Comparison of ENCODE assay signal across 8 mouse cellular contexts in the genomic region with DNA sequence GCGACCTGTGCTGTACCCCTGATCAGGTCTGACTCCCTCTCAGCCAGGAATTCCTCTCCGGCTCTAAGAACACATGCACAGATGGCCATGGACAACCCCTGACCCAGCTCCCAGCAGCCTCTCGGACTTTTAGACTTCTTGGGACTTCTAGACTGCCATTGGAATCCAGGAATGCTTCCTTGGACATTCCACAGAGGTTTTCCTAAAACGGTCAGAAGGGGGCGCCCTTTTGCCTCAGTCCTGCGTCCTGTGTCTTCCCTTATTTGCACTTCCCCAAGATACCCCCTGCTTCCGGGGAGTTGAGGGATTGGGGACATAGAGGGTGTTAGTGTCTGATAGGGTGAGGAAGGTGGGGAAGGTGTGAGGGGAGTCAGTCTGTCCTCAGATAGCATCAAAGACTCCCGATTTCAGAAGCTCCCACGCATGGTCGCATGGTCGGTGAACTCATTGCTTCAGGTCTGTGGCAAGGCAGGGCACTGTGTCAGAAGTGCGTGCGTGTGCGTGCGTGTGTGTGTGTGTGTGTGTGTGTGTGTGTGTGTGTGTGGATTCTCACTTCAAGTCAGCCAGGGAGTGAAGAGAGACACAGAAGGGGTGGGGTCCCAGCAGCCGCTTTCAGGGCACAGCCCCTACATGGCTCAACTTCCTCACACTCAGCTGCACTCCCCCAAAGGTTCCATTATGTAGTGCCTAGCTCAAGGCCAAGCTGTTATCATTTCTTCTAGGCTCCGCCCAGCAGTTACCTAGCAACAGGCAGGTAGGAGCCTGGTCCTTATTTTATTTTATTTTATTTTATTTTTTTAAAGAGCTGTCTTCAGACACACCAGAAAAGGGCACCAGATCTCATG. TPM values are rescaled to one million over a fixed set of nuclear protein-coding genes. Genes with fewer than 3 reads are reported as not detected.
DNase-seq lines count a peak whose midpoint lies in the region; ATAC-seq lines count a peak whose summit lies in the region.

No protein-coding gene starts in this region.

- H3K4me2 ChIP-seq in hindbrain, embryonic 14.5 days (replicated peaks): no peak overlapping the region
- no peak overlapping the region for H3K4me2 ChIP-seq in heart, embryonic 12.5 days
- H3K4me2 ChIP-seq in limb, embryonic 12.5 days: no peak overlapping the region

- no peaks in the 10 kb centered on the region for H3K9me3 ChIP-seq in hindbrain, embryonic 10.5 days
- no peaks in the 10 kb centered on the region for H3K9me3 ChIP-seq in hindbrain, embryonic 14.5 days (ENCODE audit: control insufficient read depth, low read length)
- no peaks in the 10 kb centered on the region for H3K9me3 ChIP-seq in heart, embryonic 12.5 days (replicated peaks)
- H3K9me3 ChIP-seq in limb, embryonic 12.5 days: peaks cover 2% of the 10 kb centered on the region; the same call in 1 of the 2 replicates

- H3K9ac ChIP-seq in hindbrain, embryonic 14.5 days: no peak overlapping the region
- no peak overlapping the region for H3K9ac ChIP-seq in heart, embryonic 12.5 days
- no peak overlapping the region for H3K9ac ChIP-seq in limb, embryonic 12.5 days (replicated peaks)

- 79% methylated on average over 17 of the region's 17 CpGs for WGBS in hindbrain, embryonic 10.5 days
- WGBS in hindbrain, embryonic 14.5 days: 81% methylated on average over 17 of the region's 17 CpGs
- 60% methylated on average over 17 of the region's 17 CpGs for WGBS in heart, embryonic 12.5 days
- WGBS in limb, embryonic 12.5 days: 66% methylated on average over 17 of the region's 17 CpGs

- no peak; the same call in 1 of the 2 replicates for ATAC-seq in hindbrain, embryonic 14.5 days (ENCODE audit: low FRiP score)
- ATAC-seq in heart, embryonic 12.5 days (ENCODE audit: insufficient number of reproducible peaks, low FRiP score): peak; percentile 23; the same call in 1 of the 2 replicates
- ATAC-seq in limb, embryonic 12.5 days (ENCODE audit: insufficient number of reproducible peaks, insufficient read depth, low FRiP score, low TSS enrichment, low read depth): peak; percentile 71

- H3K27me3 ChIP-seq in hindbrain, embryonic 10.5 days (ENCODE audit: insufficient read depth, poor library complexity, severe bottlenecking): no peaks in the 10 kb centered on the region
- no peaks in the 10 kb centered on the region for H3K27me3 ChIP-seq in hindbrain, embryonic 14.5 days (ENCODE audit: control insufficient read depth, insufficient read depth, low read length)
- H3K27me3 ChIP-seq in heart, embryonic 12.5 days (replicated peaks): no peaks in the 10 kb centered on the region
- H3K27me3 ChIP-seq in limb, embryonic 12.5 days: no peaks in the 10 kb centered on the region

- peaks cover 6% of the 10 kb centered on the region; the same call in 1 of the 2 replicates for H3K4me1 ChIP-seq in hindbrain, embryonic 10.5 days (replicated peaks)
- no peaks in the 10 kb centered on the region; the same call in 1 of the 2 replicates for H3K4me1 ChIP-seq in hindbrain, embryonic 14.5 days (replicated peaks; ENCODE audit: control insufficient read depth, insufficient read depth, low read length)
- peaks cover 25% of the 10 kb centered on the region for H3K4me1 ChIP-seq in heart, embryonic 12.5 days (replicated peaks)
- H3K4me1 ChIP-seq in limb, embryonic 12.5 days (replicated peaks): no peaks in the 10 kb centered on the region

- no peaks in the 10 kb centered on the region for H3K36me3 ChIP-seq in hindbrain, embryonic 10.5 days
- H3K36me3 ChIP-seq in hindbrain, embryonic 14.5 days (replicated peaks; ENCODE audit: control insufficient read depth, insufficient read depth): no peaks in the 10 kb centered on the region
- no peaks in the 10 kb centered on the region for H3K36me3 ChIP-seq in heart, embryonic 12.5 days
- H3K36me3 ChIP-seq in limb, embryonic 12.5 days: no peaks in the 10 kb centered on the region

- H3K27ac ChIP-seq in hindbrain, embryonic 10.5 days: no peak overlapping the region
- no peak overlapping the region for H3K27ac ChIP-seq in hindbrain, embryonic 14.5 days
- H3K27ac ChIP-seq in heart, embryonic 12.5 days (ENCODE audit: poor library complexity, severe bottlenecking): 0 out of 2 replicates have a peak overlapping the region, but pooled peaks have one; percentile 76
- H3K27ac ChIP-seq in limb, embryonic 12.5 days: no peak overlapping the region

- peak; percentile 19 for DNase-seq in hindbrain, embryonic 10.5 days (ENCODE audit: low spot score)
- no peak for DNase-seq in hindbrain, embryonic 14.5 days (ENCODE audit: low spot score)
- peak; percentile 68 for DNase-seq in A20 (ENCODE audit: low read depth, low spot score)
- peak; percentile 55 for DNase-seq in adrenal gland, postnatal 10 days
- peak; percentile 44 for DNase-seq in testis, postnatal 14 days (ENCODE audit: low spot score)
- DNase-seq in spleen, postnatal 4 days (ENCODE audit: low spot score in 2 of 2): no peak

- no peak overlapping the region for H3K4me3 ChIP-seq in hindbrain, embryonic 10.5 days
- no peak overlapping the region for H3K4me3 ChIP-seq in hindbrain, embryonic 14.5 days (replicated peaks; ENCODE audit: low read length)
- no peak overlapping the region for H3K4me3 ChIP-seq in heart, embryonic 12.5 days
- no peak overlapping the region for H3K4me3 ChIP-seq in limb, embryonic 12.5 days (replicated peaks)

RNA-seq across cellular contexts. Expression of a gene that starts 40.4 kb away (rescaled TPM):
- polyA plus RNA-seq in hindbrain, embryonic 10.5 days (2016; fragmentation: Nextera tagmentation; extraction: Ambion mirVana): 22.8 and 24.6 TPM in 2 replicates
- polyA plus RNA-seq in hindbrain, embryonic 14.5 days (2014; fragmentation: Nextera tagmentation; extraction: Ambion mirVana): 24.4 and 29.0 TPM in 2 replicates
- total RNA-seq in adrenal gland, postnatal 10 days (2021): 10 to 100 TPM; 21.0 to 22.4 TPM
- polyA plus RNA-seq in heart, embryonic 12.5 days (2016; fragmentation: Nextera tagmentation; extraction: Ambion mirVana): 11.6 and 12.0 TPM in 2 replicates
- polyA plus RNA-seq in limb, embryonic 12.5 days (2016; fragmentation: Nextera tagmentation; extraction: Ambion mirVana): 22.5 and 24.2 TPM in 2 replicates

Comparison
In these comparisons a context has a peak if more than half of its experiments do, and no peak if none do; other contexts are left out.
1. DNase-seq: peak in hindbrain, embryonic 10.5 days (single experiment), A20 (single experiment), adrenal gland, postnatal 10 days (single experiment) and testis, postnatal 14 days (single experiment); none in hindbrain, embryonic 14.5 days (single experiment) and spleen, postnatal 4 days (0 of 2).